Mouse (Mus musculus): ENCODE data around the gene Nid2.

Gene Nid2

GRCm38 (mm10) chr14:19751025-19751771 lies at the start of gene Nid2:
Nid2 (plus strand) TSS chr14:19751265.
- peak; percentile 92 for DNase-seq (ENCODE audit: low read depth, low spot score)

- DNase-seq (ENCODE audit: low read depth, low spot score) = no peak
Measured at GRCm38 (mm10) chr14:19701546-19701945, 49.5 kb upstream of the Nid2 start.

GRCm38 (mm10) chr14:19705649-19706048 lies 45.4 kb upstream of the Nid2 start:
- peak; percentile 38 for DNase-seq (ENCODE audit: low read depth, low spot score)

- peak; percentile 71 for DNase-seq (ENCODE audit: low read depth, low spot score)
Measured at GRCm38 (mm10) chr14:19706454-19706853, 44.6 kb upstream of the Nid2 start.

- DNase-seq (ENCODE audit: low read depth, low spot score) = no peak
Measured at GRCm38 (mm10) chr14:19706997-19707396, 44.1 kb upstream of the Nid2 start.

GRCm38 (mm10) chr14:19707721-19708507 lies 43.2 kb upstream of the Nid2 start:
- DNase-seq (ENCODE audit: low read depth, low spot score) = no peak

GRCm38 (mm10) chr14:19709161-19709560 lies 41.9 kb upstream of the Nid2 start:
- no peak for DNase-seq (ENCODE audit: low read depth, low spot score)

GRCm38 (mm10) chr14:19711771-19712170 lies 39.3 kb upstream of the Nid2 start:
- peak; percentile 28 for DNase-seq (ENCODE audit: low read depth, low spot score)

- no peak for DNase-seq (ENCODE audit: low read depth, low spot score)
Measured at GRCm38 (mm10) chr14:19713067-19713466, 38.0 kb upstream of the Nid2 start.

- DNase-seq (ENCODE audit: low read depth, low spot score) = no peak
Measured at GRCm38 (mm10) chr14:19719077-19719476, 32.0 kb upstream of the Nid2 start.

- no peak for DNase-seq (ENCODE audit: low read depth, low spot score)
Measured at GRCm38 (mm10) chr14:19720044-19720611, 30.9 kb upstream of the Nid2 start.

GRCm38 (mm10) chr14:19728278-19728677 lies 22.8 kb upstream of the Nid2 start:
- no peak for DNase-seq (ENCODE audit: low read depth, low spot score)

GRCm38 (mm10) chr14:19728737-19729136 lies 22.3 kb upstream of the Nid2 start:
- peak; percentile 58 for DNase-seq (ENCODE audit: low read depth, low spot score)

GRCm38 (mm10) chr14:19732097-19732496 lies 19.0 kb upstream of the Nid2 start:
- peak; percentile 24 for DNase-seq (ENCODE audit: low read depth, low spot score)

GRCm38 (mm10) chr14:19733490-19734282 lies 17.4 kb upstream of the Nid2 start:
- peak; percentile 74 for DNase-seq (ENCODE audit: low read depth, low spot score)

- DNase-seq (ENCODE audit: low read depth, low spot score) = no peak
Measured at GRCm38 (mm10) chr14:19735303-19735702, 15.8 kb upstream of the Nid2 start.

GRCm38 (mm10) chr14:19737568-19737967 lies 13.5 kb upstream of the Nid2 start:
- no peak for DNase-seq (ENCODE audit: low read depth, low spot score)

- DNase-seq (ENCODE audit: low read depth, low spot score) = peak; percentile 63
Measured at GRCm38 (mm10) chr14:19738094-19738843, 12.8 kb upstream of the Nid2 start.

- no peak for DNase-seq (ENCODE audit: low read depth, low spot score)
Measured at GRCm38 (mm10) chr14:19739416-19740146, 11.5 kb upstream of the Nid2 start.

- no peak for DNase-seq (ENCODE audit: low read depth, low spot score)
Measured at GRCm38 (mm10) chr14:19740147-19740738, 10.8 kb upstream of the Nid2 start.

Measured in skeletal muscle tissue, adult 2 months (tissue).